Mouse (Mus musculus): ENCODE data around the gene Olfr1095.

Gene Olfr1095

GRCm38 (mm10) chr2:86851596-86851995 lies at the start of gene Olfr1095:
Gene Olfr1095, minus strand, starts transcription at chr2:86851696.
- CTCF ChIA-PET = no interaction called here

GRCm38 (mm10) chr2:86892116-86892515 lies 40.6 kb upstream of the Olfr1095 start, which contains the start of gene Olfr1097:
Gene Olfr1097, minus strand, starts transcription at chr2:86892216.
- CTCF ChIA-PET = no interaction called here

- CTCF ChIA-PET = no interaction called here
These were observed 23.2 kb upstream of the Olfr1095 start, which contains the start of gene Gm13723 for GRCm38 (mm10) chr2:86874702-86875101. Gene Gm13723, minus strand, starts transcription at chr2:86874802.

GRCm38 (mm10) chr2:86824363-86824762 lies 27.1 kb downstream of the Olfr1095 start, which contains the start of gene Olfr1094:
Gene Olfr1094, plus strand, starts transcription at chr2:86824663.
- CTCF ChIA-PET = no interaction called here

- CTCF ChIA-PET = no interaction called here
These were observed 41.6 kb downstream of the Olfr1095 start, which contains the start of gene Olfr141 for GRCm38 (mm10) chr2:86809918-86810317. Gene Olfr141, minus strand, starts transcription at chr2:86810018.
